Mouse (Mus musculus): ENCODE data around the gene Ythdc1. TPM values are rescaled to one million over a fixed set of nuclear protein-coding genes. Genes with fewer than 3 reads are reported as not detected.

Gene Ythdc1
- polyA plus RNA-seq, 1 experiment from 2014 or later: 42.2 TPM

Other genes with a start within 250 kb of the Ythdc1 start
- 0.27 and 0.89 TPM in 2 replicates for gene Tmprss11f, start 171.8 kb upstream of the Ythdc1 start, polyA plus RNA-seq (2015; fragmentation: Nextera tagmentation; extraction: Ambion mirVana)
- 3.2 and 6.0 TPM in 2 replicates for gene Tmprss11b, start 127.9 kb upstream of the Ythdc1 start, polyA plus RNA-seq (2015; fragmentation: Nextera tagmentation; extraction: Ambion mirVana)
- gene Tmprss11e, start 58.4 kb upstream of the Ythdc1 start, polyA plus RNA-seq (2015; fragmentation: Nextera tagmentation; extraction: Ambion mirVana): 0.30 and 0.54 TPM in 2 replicates
- gene Ugt2b34, start 102.7 kb downstream of the Ythdc1 start, polyA plus RNA-seq (2015; fragmentation: Nextera tagmentation; extraction: Ambion mirVana): 73.5 and 96.4 TPM in 2 replicates
- gene Ugt2b1, start 122.3 kb downstream of the Ythdc1 start, polyA plus RNA-seq (2015; fragmentation: Nextera tagmentation; extraction: Ambion mirVana): 0.06 TPM in 1 of 2 replicates, not detected in the other
- 1.7 TPM in 2 replicates for gene Ugt2b35, start 196.6 kb downstream of the Ythdc1 start, polyA plus RNA-seq (2015; fragmentation: Nextera tagmentation; extraction: Ambion mirVana)